Mouse (Mus musculus): Measurements from ENCODE around the gene Mcu. TPM values are rescaled to one million over a fixed set of nuclear protein-coding genes. Genes with fewer than 3 reads are reported as not detected.

The Mcu gene
- polyA plus RNA-seq, 1 experiment from 2014 or later = 19.4 TPM

DNA sequence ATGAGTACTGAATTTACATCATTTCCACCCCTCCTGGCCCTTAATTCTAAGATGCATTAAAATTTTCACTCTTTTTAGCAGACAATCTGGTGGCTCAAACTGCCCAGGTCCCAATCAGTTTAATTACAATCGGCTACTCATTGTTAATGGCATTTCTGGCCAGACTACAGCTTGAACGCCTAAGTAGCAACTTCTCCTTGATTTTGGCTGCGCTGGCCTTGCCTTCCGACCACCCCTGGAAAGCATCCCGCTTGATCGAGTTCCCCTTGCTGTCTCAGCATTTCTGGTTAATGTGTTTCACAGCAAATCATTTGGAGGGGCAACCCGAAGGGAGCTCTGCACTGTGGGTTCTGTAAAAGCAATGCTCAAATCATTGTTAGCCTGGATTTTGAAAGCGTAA is 14.4 kb downstream of the Mcu start:
- Histone ChIP-seq H3K27ac (no peak overlapping the region), H3K27me3 (ENCODE audit: insufficient read depth, poor library complexity, severe bottlenecking) (no peaks in the 10 kb centered on the region), H3K4me1 (peaks cover 3% of the 10 kb centered on the region; the same call in 1 of the 2 replicates), H3K36me3 (peaks cover 8% of the 10 kb centered on the region; the same call in 1 of the 2 replicates), H3K9me3 (no peaks in the 10 kb centered on the region), H3K4me3 (no peak overlapping the region)
- 88% methylated on average over 8 of the region's 8 CpGs for WGBS
- DNase-seq (ENCODE audit: low spot score) = no peak

DNA sequence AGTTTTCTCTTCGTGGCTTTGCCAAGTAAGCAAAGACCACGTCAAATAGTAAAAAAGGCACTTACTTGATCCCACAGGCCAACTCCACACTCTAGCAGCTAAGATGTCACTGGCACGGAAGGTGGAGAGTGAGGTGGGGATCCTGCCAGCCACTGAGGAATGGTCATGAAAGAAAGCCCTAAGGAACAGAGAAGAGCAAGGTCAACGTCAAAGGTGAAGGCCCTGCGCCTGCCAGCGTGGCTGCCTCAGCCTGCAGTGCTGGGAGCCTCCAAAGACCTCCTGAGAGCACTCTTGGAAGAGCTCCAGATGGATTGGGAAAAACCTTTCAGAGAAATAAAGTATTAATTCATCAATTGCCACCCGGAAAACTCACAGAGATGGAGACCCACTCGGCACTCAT is 16.0 kb downstream of the Mcu start:
- Histone ChIP-seq H3K27me3 (ENCODE audit: insufficient read depth, poor library complexity, severe bottlenecking) (no peaks in the 10 kb centered on the region), H3K4me1 (peaks cover 3% of the 10 kb centered on the region; the same call in 1 of the 2 replicates), H3K27ac (no peak overlapping the region), H3K36me3 (peaks cover 8% of the 10 kb centered on the region; the same call in 1 of the 2 replicates), H3K4me3 (no peak overlapping the region), H3K9me3 (no peaks in the 10 kb centered on the region)
- WGBS = 83% methylated on average over 8 of the region's 8 CpGs
- no peak for DNase-seq (ENCODE audit: low spot score)

DNA sequence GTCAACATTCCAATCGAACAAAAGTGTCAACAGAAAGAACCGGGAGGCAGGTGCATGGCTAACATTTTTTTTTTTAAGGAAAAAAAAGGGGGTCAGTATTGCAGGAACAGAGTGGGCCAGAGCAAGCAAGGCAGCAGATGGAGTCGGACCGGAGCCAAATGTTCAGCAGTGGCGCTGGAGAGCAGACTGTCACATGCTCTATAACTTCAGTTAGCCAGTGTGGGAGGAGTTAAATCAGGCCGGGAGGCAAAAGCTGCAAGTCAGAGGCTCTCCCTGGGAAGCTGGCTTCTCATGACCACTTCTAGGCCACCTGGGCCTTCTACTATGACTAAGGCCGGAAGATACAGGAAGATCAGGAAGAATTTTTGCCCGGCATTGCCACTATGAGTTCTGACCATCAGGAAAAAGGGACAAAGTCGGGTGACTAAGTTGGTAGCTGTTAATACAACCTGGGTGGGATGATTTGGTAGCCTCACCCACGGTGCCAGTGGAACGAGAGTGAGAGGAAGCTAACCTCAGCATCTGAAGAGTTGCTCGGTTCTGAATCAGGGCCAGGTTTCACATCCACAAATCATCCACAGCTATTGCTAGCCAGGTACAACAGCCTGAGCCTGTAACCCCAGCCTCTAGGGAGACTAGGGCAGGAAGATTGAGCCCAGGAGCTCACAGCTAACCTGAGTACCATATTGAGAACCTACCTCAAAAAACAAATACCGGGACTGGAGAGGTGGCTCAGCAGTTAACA is 22.5 kb downstream of the Mcu start:
- H3K9me3 ChIP-seq = no peaks in the 10 kb centered on the region
- no peak overlapping the region for H3K4me3 ChIP-seq
- DNase-seq (ENCODE audit: low spot score) = no peak
- H3K27me3 ChIP-seq (ENCODE audit: insufficient read depth, poor library complexity, severe bottlenecking) = no peaks in the 10 kb centered on the region
- no peak overlapping the region for H3K27ac ChIP-seq
- H3K4me1 ChIP-seq = peaks cover 12% of the 10 kb centered on the region; the same call in 1 of the 2 replicates
- H3K36me3 ChIP-seq = peaks cover 7% of the 10 kb centered on the region; the same call in 1 of the 2 replicates
- WGBS = 78% methylated on average over 13 of the region's 13 CpGs

DNA sequence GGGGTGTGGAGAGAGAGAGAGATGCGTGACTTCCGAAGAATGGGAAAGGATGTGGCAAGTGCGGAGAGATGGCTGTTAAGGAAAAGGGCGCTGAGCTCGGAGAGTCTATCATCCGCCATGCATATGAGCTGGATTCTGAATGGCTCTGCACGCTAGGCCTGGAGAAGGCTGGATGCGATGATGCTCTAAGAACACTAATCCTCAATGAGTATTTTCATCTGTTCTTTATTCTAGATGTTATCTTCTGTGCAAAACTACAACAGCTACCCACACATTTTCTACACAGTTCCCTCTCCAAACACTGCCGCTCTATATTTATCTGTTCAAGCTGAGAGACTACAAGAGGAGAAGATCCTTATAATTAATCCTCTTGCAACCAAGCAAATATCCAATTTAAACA is 25.9 kb downstream of the Mcu start:
- Histone ChIP-seq H3K9me3 (no peaks in the 10 kb centered on the region), H3K27me3 (ENCODE audit: insufficient read depth, poor library complexity, severe bottlenecking) (no peaks in the 10 kb centered on the region), H3K4me3 (no peak overlapping the region), H3K36me3 (0 out of 2 replicates have a peak, but pooled peaks cover 4% of the 10 kb centered on the region), H3K27ac (no peak overlapping the region), H3K4me1 (peaks cover 12% of the 10 kb centered on the region; the same call in 1 of the 2 replicates)
- 91% methylated on average over 9 of the region's 9 CpGs for WGBS
- no peak for DNase-seq (ENCODE audit: low spot score)

DNA sequence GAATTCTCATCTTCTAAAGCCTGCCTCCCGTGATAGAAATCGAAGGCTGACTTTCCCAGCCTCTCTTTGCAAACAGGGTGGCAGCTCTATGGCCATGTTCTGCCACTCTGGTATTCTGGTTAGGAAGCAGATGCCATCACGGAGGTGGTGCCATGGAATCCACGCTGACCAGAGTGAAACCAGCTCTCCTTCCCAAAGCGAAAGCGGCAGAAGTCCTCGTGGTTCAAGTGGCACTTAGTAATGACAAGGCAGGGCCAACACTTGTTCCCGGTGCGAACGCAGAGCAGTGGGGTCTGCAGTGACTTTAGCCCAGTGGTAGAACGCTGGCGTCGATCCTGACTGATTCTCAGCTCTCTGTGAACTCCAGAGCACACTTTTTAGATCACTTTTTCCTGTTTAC is 26.6 kb downstream of the Mcu start:
- H3K36me3 ChIP-seq = peaks cover 10% of the 10 kb centered on the region; the same call in 1 of the 2 replicates
- H3K27ac ChIP-seq = no peak overlapping the region
- no peaks in the 10 kb centered on the region for H3K27me3 ChIP-seq (ENCODE audit: insufficient read depth, poor library complexity, severe bottlenecking)
- peaks cover 12% of the 10 kb centered on the region; the same call in 1 of the 2 replicates for H3K4me1 ChIP-seq
- WGBS = 59% methylated on average over 13 of the region's 13 CpGs
- DNase-seq (ENCODE audit: low spot score) = no peak
- no peak overlapping the region; the same call in 1 of the 2 replicates for H3K4me3 ChIP-seq
- H3K9me3 ChIP-seq = no peaks in the 10 kb centered on the region

DNA sequence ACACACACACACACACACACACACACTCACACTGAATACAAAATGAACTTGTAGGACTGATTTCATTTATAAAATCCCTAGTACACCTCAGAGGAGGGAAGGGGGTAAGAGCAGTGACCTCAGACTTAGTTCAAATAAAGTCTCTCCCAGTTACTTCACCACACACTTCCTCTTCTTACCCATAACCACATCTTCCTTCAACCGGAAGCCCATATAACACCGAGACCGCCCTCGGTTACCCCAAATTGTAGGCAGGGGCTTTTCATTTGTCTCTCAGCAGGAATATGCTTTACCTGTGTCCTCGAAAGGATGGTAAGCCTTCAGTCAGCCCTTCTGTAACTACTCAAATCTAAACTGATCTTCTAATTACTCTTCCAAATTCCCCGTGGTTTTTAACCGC is 27.1 kb downstream of the Mcu start:
- H3K27me3 ChIP-seq (ENCODE audit: insufficient read depth, poor library complexity, severe bottlenecking) = no peaks in the 10 kb centered on the region
- H3K4me3 ChIP-seq = no peak overlapping the region
- DNase-seq (ENCODE audit: low spot score) = no peak
- H3K9me3 ChIP-seq = no peaks in the 10 kb centered on the region
- no peak overlapping the region for H3K27ac ChIP-seq
- 86% methylated on average over 7 of the region's 7 CpGs for WGBS
- H3K4me1 ChIP-seq = peaks cover 12% of the 10 kb centered on the region; the same call in 1 of the 2 replicates
- peaks cover 10% of the 10 kb centered on the region; the same call in 1 of the 2 replicates for H3K36me3 ChIP-seq

DNA sequence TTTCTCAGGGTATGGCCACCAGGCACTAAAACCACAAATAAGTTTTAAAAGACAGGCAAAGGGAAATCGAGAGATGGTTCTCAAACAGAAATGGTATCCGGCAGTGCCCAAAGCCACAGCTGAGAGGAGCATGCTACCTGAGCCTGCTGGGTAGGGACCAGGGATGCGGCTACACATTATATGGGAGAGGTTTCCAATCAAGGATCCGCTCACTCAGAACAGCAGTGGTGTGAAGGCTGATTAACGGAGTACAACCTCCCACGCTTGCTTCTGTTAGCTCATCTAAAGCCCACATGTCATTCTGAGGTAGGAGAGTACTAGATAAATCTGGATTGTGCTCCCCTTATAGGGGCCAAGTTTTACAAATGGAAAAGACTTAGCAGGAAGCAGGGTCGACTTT is 28.4 kb downstream of the Mcu start:
- no peak overlapping the region for H3K4me3 ChIP-seq
- DNase-seq (ENCODE audit: low spot score) = no peak
- WGBS = 87% methylated on average over 7 of the region's 7 CpGs
- H3K36me3 ChIP-seq = peaks cover 14% of the 10 kb centered on the region
- no peaks in the 10 kb centered on the region for H3K9me3 ChIP-seq
- H3K4me1 ChIP-seq = peaks cover 10% of the 10 kb centered on the region; the same call in 1 of the 2 replicates
- no peak overlapping the region for H3K27ac ChIP-seq
- H3K27me3 ChIP-seq (ENCODE audit: insufficient read depth, poor library complexity, severe bottlenecking) = no peaks in the 10 kb centered on the region

DNA sequence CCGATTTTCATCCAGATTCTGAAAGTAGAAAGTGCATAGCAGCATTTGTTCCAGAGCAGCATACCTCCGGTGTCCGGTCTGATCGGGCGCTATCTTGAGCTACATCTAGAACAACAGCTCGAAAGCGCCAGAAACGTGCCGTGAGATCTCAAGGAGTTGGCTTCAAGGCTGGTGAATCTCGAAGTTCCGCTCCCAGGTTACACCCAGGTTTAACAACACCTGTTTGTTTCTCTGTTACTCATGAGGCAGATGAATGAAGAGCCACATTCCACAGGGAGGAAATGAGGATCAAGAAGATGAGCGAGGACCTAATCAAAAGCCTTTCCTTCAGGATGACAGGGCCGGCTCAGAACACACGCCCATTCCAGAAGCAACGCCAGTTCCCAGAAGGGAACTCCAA is 29.7 kb downstream of the Mcu start:
- WGBS = 88% methylated on average over 15 of the region's 15 CpGs
- H3K27ac ChIP-seq = no peak overlapping the region
- no peaks in the 10 kb centered on the region for H3K9me3 ChIP-seq
- H3K4me1 ChIP-seq = peaks cover 10% of the 10 kb centered on the region; the same call in 1 of the 2 replicates
- no peak overlapping the region for H3K4me3 ChIP-seq
- DNase-seq (ENCODE audit: low spot score) = no peak
- no peaks in the 10 kb centered on the region for H3K27me3 ChIP-seq (ENCODE audit: insufficient read depth, poor library complexity, severe bottlenecking)
- H3K36me3 ChIP-seq = peaks cover 15% of the 10 kb centered on the region

DNA sequence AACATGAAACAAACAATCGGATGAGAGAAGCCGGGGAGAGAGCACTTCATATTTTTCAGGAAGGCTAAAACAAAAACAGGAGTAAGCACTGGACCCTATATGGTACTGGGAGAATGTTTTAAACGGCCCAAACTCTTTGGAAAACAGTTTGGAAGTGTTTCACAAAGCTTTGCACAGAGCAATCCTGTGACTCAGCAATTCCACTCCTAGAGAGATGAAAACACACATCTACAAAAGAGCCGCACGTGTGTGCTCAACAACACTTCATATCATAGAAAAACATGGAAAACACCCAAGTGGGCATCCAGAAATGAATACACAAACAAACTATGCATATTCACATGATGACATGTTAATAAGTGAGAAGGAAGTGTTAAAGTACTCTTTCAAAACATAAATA is 30.9 kb downstream of the Mcu start:
- WGBS = 90% methylated on average over 5 of the region's 5 CpGs
- H3K27ac ChIP-seq = no peak overlapping the region
- no peak for DNase-seq (ENCODE audit: low spot score)
- peaks cover 10% of the 10 kb centered on the region; the same call in 1 of the 2 replicates for H3K4me1 ChIP-seq
- H3K27me3 ChIP-seq (ENCODE audit: insufficient read depth, poor library complexity, severe bottlenecking) = no peaks in the 10 kb centered on the region
- H3K4me3 ChIP-seq = no peak overlapping the region
- H3K36me3 ChIP-seq = peaks cover 15% of the 10 kb centered on the region
- H3K9me3 ChIP-seq = no peaks in the 10 kb centered on the region

DNA sequence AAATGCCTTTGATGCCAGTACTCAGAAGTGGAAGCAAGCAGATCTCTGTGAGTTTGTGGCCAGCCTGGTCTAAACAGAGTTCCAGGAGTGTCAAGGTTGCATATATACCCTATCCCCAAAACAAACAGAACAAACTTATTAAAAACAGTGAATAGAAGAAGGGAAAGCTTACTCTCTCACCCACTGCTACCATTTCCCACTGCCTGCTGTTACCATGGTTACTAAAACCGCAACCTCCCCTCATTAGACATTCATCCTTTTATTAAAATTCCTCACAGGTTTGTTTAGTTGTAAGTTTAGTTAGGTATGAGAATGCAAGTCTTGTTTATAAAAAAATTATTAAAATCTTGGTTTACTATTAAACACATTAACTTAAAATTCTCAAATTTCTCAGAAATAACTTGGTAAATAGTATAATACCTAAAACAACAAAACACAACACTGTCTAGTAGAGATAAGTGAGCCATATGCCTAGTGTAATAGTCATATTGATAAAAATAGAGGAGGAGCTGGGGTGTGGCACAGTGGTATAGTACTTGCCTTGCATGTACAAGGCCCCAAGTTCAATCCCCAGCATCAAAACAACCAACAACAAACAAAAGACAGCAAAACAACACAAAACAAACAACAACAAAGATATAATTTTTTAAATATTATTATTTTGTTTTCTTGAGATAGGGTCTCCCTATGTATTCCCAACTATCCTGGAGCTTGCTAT is 34.5 kb downstream of the Mcu start:
- Histone ChIP-seq H3K27ac (no peak overlapping the region), H3K9me3 (no peaks in the 10 kb centered on the region), H3K27me3 (ENCODE audit: insufficient read depth, poor library complexity, severe bottlenecking) (no peaks in the 10 kb centered on the region), H3K4me1 (peaks cover 13% of the 10 kb centered on the region), H3K4me3 (no peak overlapping the region), H3K36me3 (peaks cover 12% of the 10 kb centered on the region)
- DNase-seq (ENCODE audit: low spot score) = no peak
- WGBS = 91% methylated on average over 1 of the region's 1 CpGs

DNA sequence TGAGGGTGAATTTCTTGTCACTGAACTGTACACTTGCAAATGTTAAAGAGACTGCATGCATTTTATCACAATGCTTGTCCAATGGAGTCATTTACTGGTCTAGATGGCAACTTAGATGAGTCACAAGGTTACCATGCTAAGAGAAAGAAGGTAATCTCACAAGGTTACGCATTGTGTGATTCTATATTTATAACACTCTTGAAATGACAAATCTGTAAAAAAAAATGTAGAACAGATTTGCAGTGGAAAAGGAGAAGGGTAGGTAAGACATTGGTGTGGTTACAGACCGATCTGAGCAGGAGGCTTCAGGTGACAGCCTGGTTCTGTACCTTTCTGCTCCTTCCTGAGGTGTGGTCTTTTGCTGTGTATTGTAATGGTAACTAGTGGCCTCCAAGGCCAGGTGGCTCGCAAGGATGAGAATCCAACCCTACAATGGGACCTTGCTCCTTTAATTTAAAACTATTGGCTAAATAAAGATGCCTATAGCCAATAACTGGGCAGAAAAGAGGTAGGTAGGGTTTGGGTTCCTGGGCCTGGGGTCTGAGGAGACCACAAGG is 35.8 kb downstream of the Mcu start:
- no peak overlapping the region for H3K4me3 ChIP-seq
- peaks cover 10% of the 10 kb centered on the region for H3K36me3 ChIP-seq
- 90% methylated on average over 3 of the region's 3 CpGs for WGBS
- no peak for DNase-seq (ENCODE audit: low spot score)
- H3K9me3 ChIP-seq = no peaks in the 10 kb centered on the region
- H3K27me3 ChIP-seq (ENCODE audit: insufficient read depth, poor library complexity, severe bottlenecking) = no peaks in the 10 kb centered on the region
- peaks cover 25% of the 10 kb centered on the region for H3K4me1 ChIP-seq
- no peak overlapping the region for H3K27ac ChIP-seq

DNA sequence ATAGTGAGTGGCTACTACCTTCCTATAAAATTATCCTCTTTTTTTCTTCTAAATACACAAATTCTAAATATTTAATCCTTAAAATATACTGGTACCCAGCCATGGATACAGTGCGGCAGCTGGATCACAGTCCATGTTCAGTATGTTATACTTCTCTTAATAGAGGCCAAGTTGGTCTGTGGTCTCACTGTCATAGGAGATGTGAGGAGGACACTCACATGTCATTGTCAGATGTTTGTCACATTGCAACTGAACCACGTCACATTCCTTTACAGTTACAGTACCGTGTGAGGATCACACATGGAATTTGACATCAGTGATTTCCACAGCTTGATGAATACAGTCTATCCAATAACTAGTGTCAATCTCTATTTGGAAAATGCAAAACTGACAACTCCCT is 36.8 kb downstream of the Mcu start:
- WGBS = 92% methylated on average over 3 of the region's 3 CpGs
- peaks cover 5% of the 10 kb centered on the region for H3K36me3 ChIP-seq
- DNase-seq (ENCODE audit: low spot score) = no peak
- no peak overlapping the region for H3K27ac ChIP-seq
- peaks cover 25% of the 10 kb centered on the region for H3K4me1 ChIP-seq
- no peaks in the 10 kb centered on the region for H3K9me3 ChIP-seq
- no peak overlapping the region for H3K4me3 ChIP-seq
- no peaks in the 10 kb centered on the region for H3K27me3 ChIP-seq (ENCODE audit: insufficient read depth, poor library complexity, severe bottlenecking)

All from heart, embryonic 10.5 days (tissue).